Comparison of ENCODE assay signal across 24 mouse cellular contexts in genomic region chr15:54167842-54168361, GRCm38 (mm10).
DNase-seq lines count a peak whose midpoint lies in the region; ATAC-seq lines count a peak whose summit lies in the region.
"Had no signal": no experiment of that assay in that cellular context is flagged by ENCODE, and none has a peak within 500 bp of the region (broad histone marks: within the 10 kb centered on the region; RNA-seq: fewer than 3 reads in every experiment).

No protein-coding gene starts in this region.

- 71% methylated on average over 3 of the region's 3 CpGs for WGBS in hindbrain, embryonic 16.5 days
- WGBS in hindbrain, embryonic 10.5 days: 92% methylated on average over 3 of the region's 3 CpGs
- 46% methylated on average over 3 of the region's 3 CpGs for WGBS in midbrain, embryonic 13.5 days
- 40% methylated on average over 3 of the region's 3 CpGs for WGBS in midbrain, embryonic 16.5 days
- 58% methylated on average over 3 of the region's 3 CpGs for WGBS in forebrain, embryonic 15.5 days

- no peak overlapping the region for H3K9ac ChIP-seq in hindbrain, embryonic 16.5 days (ENCODE audit: low read depth, low read length)
- no peak overlapping the region for H3K9ac ChIP-seq in midbrain, embryonic 13.5 days (replicated peaks)
- H3K9ac ChIP-seq in midbrain, embryonic 16.5 days (ENCODE audit: low read depth, low read length): no peak overlapping the region
- H3K9ac ChIP-seq in forebrain, embryonic 15.5 days (replicated peaks): no peak overlapping the region
- H3K9ac ChIP-seq: embryonic facial prominence, embryonic 12.5 days; embryonic facial prominence, embryonic 15.5 days; forebrain, embryonic 12.5 days; hindbrain, embryonic 13.5 days had no signal

- peak; percentile 34; the same call in 1 of the 2 replicates for ATAC-seq in hindbrain, embryonic 16.5 days
- ATAC-seq in midbrain, embryonic 13.5 days: peak; percentile 58; the same call in 1 of the 2 replicates
- ATAC-seq in midbrain, embryonic 16.5 days: peak; percentile 64; the same call in 1 of the 2 replicates
- ATAC-seq in forebrain, embryonic 15.5 days (replicated peaks): no peak
- ATAC-seq in inflammation-experienced regulatory T-cells, adult 6 months: no peak
- ATAC-seq: activated CD4-positive, CD25-positive, alpha-beta regulatory T cell, adult 4 months; forebrain, embryonic 16.5 days; hindbrain, postnatal 0 days had no signal

- H3K9me3 ChIP-seq in hindbrain, embryonic 16.5 days (ENCODE audit: control insufficient read depth, low read length): no peaks in the 10 kb centered on the region
- no peaks in the 10 kb centered on the region for H3K9me3 ChIP-seq in hindbrain, embryonic 10.5 days
- H3K9me3 ChIP-seq in midbrain, embryonic 13.5 days: no peaks in the 10 kb centered on the region
- H3K9me3 ChIP-seq in midbrain, embryonic 16.5 days (replicated peaks; ENCODE audit: control insufficient read depth, low read length, poor library complexity, severe bottlenecking): no peaks in the 10 kb centered on the region
- H3K9me3 ChIP-seq in forebrain, embryonic 15.5 days: no peaks in the 10 kb centered on the region
- H3K9me3 ChIP-seq: embryonic facial prominence, embryonic 12.5 days; embryonic facial prominence, embryonic 15.5 days; forebrain, embryonic 12.5 days; hindbrain, embryonic 13.5 days had no signal

- H3K4me1 ChIP-seq in hindbrain, embryonic 16.5 days (ENCODE audit: control insufficient read depth, insufficient read depth, low read depth, low read length): no peaks in the 10 kb centered on the region
- no peaks in the 10 kb centered on the region for H3K4me1 ChIP-seq in hindbrain, embryonic 10.5 days (replicated peaks)
- H3K4me1 ChIP-seq in midbrain, embryonic 13.5 days (replicated peaks): no peaks in the 10 kb centered on the region
- no peaks in the 10 kb centered on the region for H3K4me1 ChIP-seq in midbrain, embryonic 16.5 days (ENCODE audit: control insufficient read depth, insufficient read depth, low read length)
- no peaks in the 10 kb centered on the region for H3K4me1 ChIP-seq in forebrain, embryonic 15.5 days
- H3K4me1 ChIP-seq: embryonic facial prominence, embryonic 12.5 days; embryonic facial prominence, embryonic 15.5 days; forebrain, embryonic 12.5 days; hindbrain, embryonic 13.5 days had no signal

- no peak overlapping the region for H3K4me3 ChIP-seq in hindbrain, embryonic 16.5 days (ENCODE audit: low read length)
- no peak overlapping the region for H3K4me3 ChIP-seq in hindbrain, embryonic 10.5 days
- H3K4me3 ChIP-seq in midbrain, embryonic 13.5 days (replicated peaks): no peak overlapping the region
- H3K4me3 ChIP-seq in midbrain, embryonic 16.5 days (ENCODE audit: low read depth, low read length): no peak overlapping the region
- H3K4me3 ChIP-seq in forebrain, embryonic 15.5 days: no peak overlapping the region
- H3K4me3 ChIP-seq: embryonic facial prominence, embryonic 12.5 days; embryonic facial prominence, embryonic 15.5 days; forebrain, embryonic 12.5 days; gastrocnemius, adult 2 months; hindbrain, embryonic 13.5 days had no signal

- no peaks in the 10 kb centered on the region for H3K27me3 ChIP-seq in hindbrain, embryonic 16.5 days (replicated peaks; ENCODE audit: control insufficient read depth, insufficient read depth, low read length)
- no peaks in the 10 kb centered on the region for H3K27me3 ChIP-seq in hindbrain, embryonic 10.5 days (ENCODE audit: insufficient read depth, poor library complexity, severe bottlenecking)
- no peaks in the 10 kb centered on the region for H3K27me3 ChIP-seq in midbrain, embryonic 13.5 days
- no peaks in the 10 kb centered on the region for H3K27me3 ChIP-seq in midbrain, embryonic 16.5 days (ENCODE audit: control insufficient read depth, insufficient read depth, low read depth, low read length)
- no peaks in the 10 kb centered on the region for H3K27me3 ChIP-seq in forebrain, embryonic 15.5 days
- H3K27me3 ChIP-seq: embryonic facial prominence, embryonic 12.5 days; embryonic facial prominence, embryonic 15.5 days; forebrain, embryonic 12.5 days; hindbrain, embryonic 13.5 days had no signal

- H3K4me2 ChIP-seq in hindbrain, embryonic 16.5 days (ENCODE audit: low read length): no peak overlapping the region
- H3K4me2 ChIP-seq in midbrain, embryonic 13.5 days (replicated peaks): no peak overlapping the region
- no peak overlapping the region for H3K4me2 ChIP-seq in midbrain, embryonic 16.5 days (ENCODE audit: low read length)
- H3K4me2 ChIP-seq in forebrain, embryonic 15.5 days (replicated peaks): no peak overlapping the region
- H3K4me2 ChIP-seq: embryonic facial prominence, embryonic 12.5 days; embryonic facial prominence, embryonic 15.5 days; forebrain, embryonic 12.5 days; heart, embryonic 11.5 days; hindbrain, embryonic 13.5 days had no signal

- H3K27ac ChIP-seq in hindbrain, embryonic 16.5 days (ENCODE audit: low read depth, low read length): 0 out of 2 replicates have a peak overlapping the region, but pooled peaks have one; percentile 44
- H3K27ac ChIP-seq in hindbrain, embryonic 10.5 days: no peak overlapping the region
- H3K27ac ChIP-seq in midbrain, embryonic 13.5 days: no peak overlapping the region
- H3K27ac ChIP-seq in midbrain, embryonic 16.5 days (ENCODE audit: low read length): no peak overlapping the region
- no peak overlapping the region for H3K27ac ChIP-seq in forebrain, embryonic 15.5 days (replicated peaks)
- H3K27ac ChIP-seq: embryonic facial prominence, embryonic 12.5 days; embryonic facial prominence, embryonic 15.5 days; forebrain, embryonic 12.5 days; gastrocnemius, adult 2 months; hindbrain, embryonic 13.5 days; hindbrain, postnatal 0 days had no signal

- no peak for DNase-seq in hindbrain, embryonic 10.5 days (ENCODE audit: low spot score)
- DNase-seq in retina, postnatal 1 day: peak; percentile 54
- DNase-seq in cerebellum, adult 11-12 months: no peak
- DNase-seq: adrenal gland, adult 8-10 months; adrenal gland, postnatal 25 days; cerebellum, adult 2 months; cerebellum, adult 9-11 months; cerebellum, postnatal 25 days; gastrocnemius, adult 2 months; gastrocnemius, postnatal 14 days; heart, adult 11 months had no signal

- no peaks in the 10 kb centered on the region for H3K36me3 ChIP-seq in hindbrain, embryonic 16.5 days (ENCODE audit: control insufficient read depth, insufficient read depth, low read length)
- H3K36me3 ChIP-seq in hindbrain, embryonic 10.5 days: no peaks in the 10 kb centered on the region
- H3K36me3 ChIP-seq in midbrain, embryonic 13.5 days: no peaks in the 10 kb centered on the region
- no peaks in the 10 kb centered on the region for H3K36me3 ChIP-seq in midbrain, embryonic 16.5 days (ENCODE audit: control insufficient read depth, insufficient read depth, low read length)
- no peaks in the 10 kb centered on the region for H3K36me3 ChIP-seq in forebrain, embryonic 15.5 days
- H3K36me3 ChIP-seq: embryonic facial prominence, embryonic 12.5 days; embryonic facial prominence, embryonic 15.5 days; forebrain, embryonic 12.5 days; hindbrain, embryonic 13.5 days had no signal

Comparison
In these comparisons a context has a peak if more than half of its experiments do, and no peak if none do; other contexts are left out.
1. ATAC-seq: peak in hindbrain, embryonic 16.5 days (single experiment), midbrain, embryonic 13.5 days (single experiment) and midbrain, embryonic 16.5 days (single experiment); none in forebrain, embryonic 15.5 days (single experiment) and inflammation-experienced regulatory T-cells, adult 6 months (single experiment).